8 mouse cellular contexts compared by ENCODE assay signal in genomic region chr8:120184850-120185792, GRCm38 (mm10). TPM values are rescaled to one million over a fixed set of nuclear protein-coding genes. Genes with fewer than 3 reads are reported as not detected.
A peak's percentile ranks its signal among the peaks of the same experiment; 100 is the strongest.
DNase-seq lines count a peak whose midpoint lies in the region; ATAC-seq and TF ChIP-seq lines count a peak whose summit lies in the region.

No protein-coding gene starts in this region.

- peak overlapping the region; percentile 19; the same call in 1 of the 2 replicates for H3K4me3 ChIP-seq in forebrain, embryonic 10.5 days
- peak overlapping the region; percentile 27 for H3K4me3 ChIP-seq in hindbrain, embryonic 10.5 days
- H3K4me3 ChIP-seq in lung, postnatal 0 days (ENCODE audit: low read depth, low read length) = no peak overlapping the region

- H3K27ac ChIP-seq in forebrain, embryonic 10.5 days = peak overlapping the region; percentile 76
- H3K27ac ChIP-seq in hindbrain, embryonic 10.5 days = peak overlapping the region; percentile 87
- H3K27ac ChIP-seq in lung, postnatal 0 days (ENCODE audit: low read length) = no peak overlapping the region

- H3K9ac ChIP-seq in lung, postnatal 0 days (replicated peaks; ENCODE audit: low read depth) = no peak overlapping the region

- ATAC-seq in lung, postnatal 0 days = no peak

- TF ChIP-seq EP300 in lung, postnatal 0 days (IDR thresholded peaks at IDR 0.05) = no peak

- peaks cover 43% of the 10 kb centered on the region for H3K27me3 ChIP-seq in forebrain, embryonic 10.5 days (ENCODE audit: poor library complexity, severe bottlenecking)
- peaks cover 41% of the 10 kb centered on the region for H3K27me3 ChIP-seq in hindbrain, embryonic 10.5 days (ENCODE audit: insufficient read depth, poor library complexity, severe bottlenecking)
- no peaks in the 10 kb centered on the region for H3K27me3 ChIP-seq in lung, postnatal 0 days (replicated peaks; ENCODE audit: insufficient read depth, low read length)

- H3K9me3 ChIP-seq in forebrain, embryonic 10.5 days = no peaks in the 10 kb centered on the region
- no peaks in the 10 kb centered on the region for H3K9me3 ChIP-seq in hindbrain, embryonic 10.5 days
- H3K9me3 ChIP-seq in lung, postnatal 0 days (ENCODE audit: low read length) = no peaks in the 10 kb centered on the region

- TF ChIP-seq CTCF in lung, postnatal 0 days (IDR thresholded peaks at IDR 0.05) = no peak

- 42% methylated on average over 17 of the region's 17 CpGs for WGBS in forebrain, embryonic 10.5 days
- WGBS in hindbrain, embryonic 10.5 days = 38% methylated on average over 17 of the region's 17 CpGs
- WGBS in lung, postnatal 0 days = 28% methylated on average over 16 of the region's 17 CpGs

- H3K36me3 ChIP-seq in forebrain, embryonic 10.5 days (replicated peaks) = no peaks in the 10 kb centered on the region
- H3K36me3 ChIP-seq in hindbrain, embryonic 10.5 days = no peaks in the 10 kb centered on the region
- no peaks in the 10 kb centered on the region for H3K36me3 ChIP-seq in lung, postnatal 0 days (ENCODE audit: insufficient read depth, low read length)

- peak; percentile 87 for DNase-seq in embryo, embryonic 11 days
- peak; percentile 32 for DNase-seq in forebrain, embryonic 10.5 days (ENCODE audit: extremely low spot score, low spot score)
- peak; percentile 48 for DNase-seq in hindbrain, embryonic 10.5 days (ENCODE audit: low spot score)
- DNase-seq in lung, postnatal 0 days (ENCODE audit: low spot score) = peak; percentile 49
- DNase-seq in testis, postnatal 10 days (ENCODE audit: low spot score) = peak; percentile 78
- no peak for DNase-seq in ovary, adult 18-20 months (ENCODE audit: low spot score)
- DNase-seq in frontal cortex, postnatal 36 days (ENCODE audit: low spot score in 2 of 2) = no peak
- DNase-seq in adrenal gland, adult 2 months = no peak

- H3K4me1 ChIP-seq in forebrain, embryonic 10.5 days = peaks cover 52% of the 10 kb centered on the region
- H3K4me1 ChIP-seq in hindbrain, embryonic 10.5 days (replicated peaks) = peaks cover 59% of the 10 kb centered on the region
- peaks cover 26% of the 10 kb centered on the region; the same call in 1 of the 2 replicates for H3K4me1 ChIP-seq in lung, postnatal 0 days (ENCODE audit: insufficient read depth, low read depth, low read length)

- H3K4me2 ChIP-seq in lung, postnatal 0 days (replicated peaks; ENCODE audit: low read depth, low read length) = no peak overlapping the region

RNA-seq across cellular contexts. Expression of gene Fam92b, which starts 7.9 kb away (rescaled TPM):
- polyA plus RNA-seq in forebrain, embryonic 10.5 days (2016; fragmentation: Nextera tagmentation; extraction: Ambion mirVana) = 2.0 TPM in 2 replicates
- 0.95 and 4.1 TPM in 2 replicates for polyA plus RNA-seq in hindbrain, embryonic 10.5 days (2016; fragmentation: Nextera tagmentation; extraction: Ambion mirVana)
- 3.9 and 6.5 TPM in 2 replicates for polyA plus RNA-seq in lung, postnatal 0 days (2015; fragmentation: Nextera tagmentation; extraction: Ambion mirVana)
- total RNA-seq in adrenal gland, adult 2 months (2021) = 1 to 10 TPM in 1 of 2 experiments, under 1 TPM in 1; 0.61 to 1.4 TPM
- 0.95 and 1.7 TPM in 2 replicates for polyA plus RNA-seq in adrenal gland, adult 2 months (2012; rRNA removed)

RNA-seq across cellular contexts. Expression of gene Gse1, which starts 43.1 kb away (rescaled TPM):
- polyA plus RNA-seq in forebrain, embryonic 10.5 days (2016; fragmentation: Nextera tagmentation; extraction: Ambion mirVana) = 11.1 and 12.0 TPM in 2 replicates
- polyA plus RNA-seq in hindbrain, embryonic 10.5 days (2016; fragmentation: Nextera tagmentation; extraction: Ambion mirVana) = 14.3 and 22.9 TPM in 2 replicates
- polyA plus RNA-seq in lung, postnatal 0 days (2015; fragmentation: Nextera tagmentation; extraction: Ambion mirVana) = 9.5 and 9.9 TPM in 2 replicates
- total RNA-seq in adrenal gland, adult 2 months (2021) = 10 to 100 TPM; 27.1 to 28.7 TPM
- 42.1 and 46.3 TPM in 2 replicates for polyA plus RNA-seq in adrenal gland, adult 2 months (2012; rRNA removed)

Comparison
In these comparisons a context has a peak if more than half of its experiments do, and no peak if none do; other contexts are left out.
1. DNase-seq: peak in embryo, embryonic 11 days (single experiment), forebrain, embryonic 10.5 days (single experiment), hindbrain, embryonic 10.5 days (single experiment), lung, postnatal 0 days (single experiment) and testis, postnatal 10 days (single experiment); none in ovary, adult 18-20 months (single experiment), frontal cortex, postnatal 36 days (0 of 2) and adrenal gland, adult 2 months (single experiment).